Mouse (Mus musculus): ENCODE results near the gene Eif4a2.

GRCm38 (mm10) chr16:23107231-23107942 lies at the start of gene Eif4a2:
- TF ChIP-seq CTCF (IDR thresholded peaks at IDR 0.05; ENCODE audit: low read depth) (peak; percentile 48), EP300 (IDR thresholded peaks at IDR 0.05; ENCODE audit: low read depth) (peak; percentile 40; the same call in 1 of the 2 replicates)

Data from liver, postnatal 0 days (tissue).